Mouse (Mus musculus) forebrain, embryonic 12.5 days (tissue): Measurements from ENCODE around the gene Wnt10b. TPM values are rescaled to one million over a fixed set of nuclear protein-coding genes. Genes with fewer than 3 reads are reported as not detected.

Experiments
- polyA plus RNA-seq: library from polyadenylated mRNA; unstranded; fragments of >200 nt; fragmentation: Nextera tagmentation; extraction: Ambion mirVana; gene quantifications from 2 replicates; pipeline ENCODE4 v1.2.1, GENCODE M21; 2016

Wnt10b gene
- polyA plus RNA-seq, 1 experiment from 2014 or later, result 0.24 TPM

Other genes starting within 250 kb of the Wnt10b start
- 178 and 183 TPM in 2 replicates for gene Kansl2, start 243.9 kb downstream of the Wnt10b start, polyA plus RNA-seq
- 61.2 and 63.2 TPM in 2 replicates for gene Ccnt1, start 207.2 kb downstream of the Wnt10b start, polyA plus RNA-seq
- gene 4930415O20Rik, start 207.1 kb downstream of the Wnt10b start, polyA plus RNA-seq, result not detected in 2 replicates
- 12.9 and 14.2 TPM in 2 replicates for gene Adcy6, start 168.1 kb downstream of the Wnt10b start, polyA plus RNA-seq
- gene Cacnb3, start 147.3 kb downstream of the Wnt10b start, polyA plus RNA-seq, result 77.1 and 80.4 TPM in 2 replicates
- 23.9 and 24.1 TPM in 2 replicates for gene Ddx23, start 115.3 kb downstream of the Wnt10b start, polyA plus RNA-seq
- 3.9 TPM in 2 replicates for gene Rnd1, start 100.7 kb downstream of the Wnt10b start, polyA plus RNA-seq
- gene Ccdc65, start 69.9 kb downstream of the Wnt10b start, polyA plus RNA-seq, result 1.5 and 1.7 TPM in 2 replicates
- gene Fkbp11, start 50.0 kb downstream of the Wnt10b start, polyA plus RNA-seq, result 6.2 and 8.5 TPM in 2 replicates
- 58.2 and 58.3 TPM in 2 replicates for gene Arf3, start 14.9 kb downstream of the Wnt10b start, polyA plus RNA-seq
- 0.18 and 0.61 TPM in 2 replicates for gene Wnt1, start 11.7 kb upstream of the Wnt10b start, polyA plus RNA-seq
- gene Ddn, start 31.3 kb upstream of the Wnt10b start, polyA plus RNA-seq, result 0.22 TPM in 1 of 2 replicates, not detected in the other
- gene Prkag1, start 53.4 kb upstream of the Wnt10b start, polyA plus RNA-seq, result 85.2 and 89.4 TPM in 2 replicates
- gene Kmt2d, start 93.1 kb upstream of the Wnt10b start, polyA plus RNA-seq, result 12.5 and 12.7 TPM in 2 replicates
- 20.1 and 23.3 TPM in 2 replicates for gene Rhebl1, start 116.4 kb upstream of the Wnt10b start, polyA plus RNA-seq
- gene Dhh, start 120.4 kb upstream of the Wnt10b start, polyA plus RNA-seq, result 0.45 and 0.51 TPM in 2 replicates
- gene Lmbr1l, start 140.1 kb upstream of the Wnt10b start, polyA plus RNA-seq, result 30.6 and 41.5 TPM in 2 replicates
- gene Tuba1b, start 156.4 kb upstream of the Wnt10b start, polyA plus RNA-seq, result 1,790 and 1,867 TPM in 2 replicates
- not detected in 2 replicates for gene Gm49450, start 175.4 kb upstream of the Wnt10b start, polyA plus RNA-seq
- 7,386 and 7,785 TPM in 2 replicates for gene Tuba1a, start 175.6 kb upstream of the Wnt10b start, polyA plus RNA-seq